Mouse (Mus musculus) lung, adult 2 months (tissue): ENCODE results near the gene Blmh.

Experiments
- CTCF ChIP-seq: fragments of 200-500 bp; IDR thresholded peaks from 2 replicates; pipeline ENCODE4 v1.5.1; 2011; ENCODE audit warnings: mild to moderate bottlenecking, low read length, control low read depth; ENCODE audit not compliant: insufficient read depth
- POLR2A ChIP-seq: fragments of 200-500 bp; IDR thresholded peaks from 2 replicates; pipeline ENCODE4 v1.6.1; 2011; ENCODE audit warnings: low read depth, mild to moderate bottlenecking, control low read depth, low read length, borderline replicate concordance; ENCODE audit errors: extremely low read depth

DNA sequence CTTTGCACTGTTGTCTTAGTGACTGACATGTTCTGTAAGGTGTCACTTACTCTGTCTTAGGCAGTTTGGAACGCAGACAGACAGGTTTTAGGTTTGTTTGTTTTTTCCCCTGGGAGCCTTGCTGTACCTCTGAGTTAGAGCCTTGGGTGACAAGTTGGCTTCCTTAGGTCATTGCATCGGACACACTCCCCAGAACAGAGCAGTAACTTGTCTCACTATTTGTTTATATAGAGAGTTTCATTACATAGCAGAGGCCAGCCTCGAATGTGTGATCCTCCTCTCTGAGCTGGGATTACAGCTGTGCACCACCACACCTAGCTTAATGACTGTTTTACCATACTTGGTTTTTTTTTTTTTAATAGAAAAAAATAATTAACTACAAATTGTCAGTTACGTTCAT lies 57.8 kb downstream of the Blmh start:
- no peak for TF ChIP-seq CTCF
- no peak for TF ChIP-seq POLR2A
